In genomic region chr1:179808300-179808699, GRCm38 (mm10) we compare ENCODE assay signal across 20 mouse cellular contexts. TPM values are rescaled to one million over a fixed set of nuclear protein-coding genes. Genes with fewer than 3 reads are reported as not detected.
"Had no signal": no experiment of that assay in that cellular context is flagged by ENCODE, and none has a peak within 500 bp of the region (broad histone marks: within the 10 kb centered on the region; RNA-seq: fewer than 3 reads in every experiment).

No protein-coding gene starts in this region.

- H3K27me3 ChIP-seq: kidney, embryonic 15.5 days; limb, embryonic 13.5 days; midbrain, embryonic 15.5 days; neural tube, embryonic 13.5 days had no signal

- H3K4me2 ChIP-seq: kidney, embryonic 15.5 days; limb, embryonic 13.5 days; midbrain, embryonic 11.5 days; midbrain, embryonic 15.5 days; neural tube, embryonic 13.5 days had no signal

- DNase-seq: kidney, adult 2 months; kidney, postnatal 14 days; left cerebral cortex, postnatal 4 days; lung, adult 18-20 months; lung, postnatal 36 days; right cerebral cortex, postnatal 25 days; thymus, adult 18-20 months; thymus, postnatal 14 days had no signal

- H3K9ac ChIP-seq: kidney, embryonic 15.5 days; limb, embryonic 13.5 days; midbrain, embryonic 15.5 days; neural tube, embryonic 13.5 days had no signal

- H3K4me3 ChIP-seq: kidney, embryonic 15.5 days; limb, embryonic 13.5 days; midbrain, embryonic 15.5 days; neural tube, embryonic 13.5 days had no signal

- H3K9me3 ChIP-seq: kidney, embryonic 15.5 days; limb, embryonic 13.5 days; midbrain, embryonic 15.5 days; neural tube, embryonic 13.5 days had no signal

- H3K4me1 ChIP-seq: limb, embryonic 13.5 days had no signal

- H3K36me3 ChIP-seq: kidney, embryonic 15.5 days; limb, embryonic 13.5 days; midbrain, embryonic 15.5 days; neural tube, embryonic 13.5 days had no signal

- ATAC-seq: intestine, embryonic 16.5 days; midbrain, embryonic 15.5 days had no signal

- H3K27ac ChIP-seq: kidney, embryonic 15.5 days; limb, embryonic 13.5 days; midbrain, embryonic 15.5 days; neural tube, embryonic 13.5 days had no signal

RNA-seq across cellular contexts. Expression of gene Gm10518, which starts 5.1 kb away (rescaled TPM):
- total RNA-seq: layer of hippocampus, postnatal 14 days; left cerebral cortex, postnatal 10 days had no signal
- polyA plus RNA-seq: intestine, embryonic 16.5 days; kidney, adult 2 months; kidney, embryonic 15.5 days; large intestine, adult 2 months; lung, embryonic 16.5 days; neural tube, embryonic 13.5 days; small intestine, adult 2 months; stomach, embryonic 16.5 days had no signal
